Mouse (Mus musculus): Measurements from ENCODE around the gene Adora3. TPM values are rescaled to one million over a fixed set of nuclear protein-coding genes. Genes with fewer than 3 reads are reported as not detected.
A peak's percentile ranks its signal among the peaks of the same experiment; 100 is the strongest.

The Adora3 gene
- total and polyA plus RNA-seq, 2 experiments = 0.09 TPM; not detected in 1

- DNase-seq (ENCODE audit: extremely low read depth, low read depth, low spot score) = no peak
- no peak overlapping the region for H3K9ac ChIP-seq (ENCODE audit: low read depth, low read length)
- H3K79me2 ChIP-seq (ENCODE audit: control insufficient read depth, insufficient read depth, low read length) = no peaks in the 10 kb centered on the region
- no peaks in the 10 kb centered on the region for H3K36me3 ChIP-seq (ENCODE audit: control insufficient read depth, insufficient read depth, low read length)
- TF ChIP-seq CTCF (IDR thresholded peaks at IDR 0.05; ENCODE audit: low read depth, low read length) (no peak), POLR2A (IDR thresholded peaks at IDR 0.05; ENCODE audit: extremely low read depth, insufficient read depth, low read length) (no peak)
- no peak overlapping the region for H3K4me3 ChIP-seq (ENCODE audit: insufficient read depth, low read depth, low read length)
- WGBS = over 99% methylated on average over 3 of the region's 3 CpGs
- no peak overlapping the region for H3K27ac ChIP-seq (replicated peaks; ENCODE audit: insufficient read depth, low read depth, low read length)
- H3K4me1 ChIP-seq (ENCODE audit: control insufficient read depth, insufficient read depth, low read length) = no peaks in the 10 kb centered on the region
- H3K27me3 ChIP-seq (ENCODE audit: control insufficient read depth, insufficient read depth, low read length) = no peaks in the 10 kb centered on the region
Observed at GRCm38 (mm10) chr3:105831584-105831983, 39.1 kb upstream of the Adora3 start.

- Histone ChIP-seq H3K27me3 (ENCODE audit: control insufficient read depth, insufficient read depth, low read length) (no peaks in the 10 kb centered on the region), H3K4me1 (ENCODE audit: control insufficient read depth, insufficient read depth, low read length) (no peaks in the 10 kb centered on the region), H3K4me3 (ENCODE audit: insufficient read depth, low read depth, low read length) (no peak overlapping the region), H3K36me3 (ENCODE audit: control insufficient read depth, insufficient read depth, low read length) (no peaks in the 10 kb centered on the region), H3K27ac (replicated peaks; ENCODE audit: insufficient read depth, low read depth, low read length) (no peak overlapping the region), H3K79me2 (ENCODE audit: control insufficient read depth, insufficient read depth, low read length) (no peaks in the 10 kb centered on the region), H3K9ac (ENCODE audit: low read depth, low read length) (no peak overlapping the region)
- DNase-seq (ENCODE audit: extremely low read depth, low read depth, low spot score) = no peak
- TF ChIP-seq CTCF (IDR thresholded peaks at IDR 0.05; ENCODE audit: low read depth, low read length) (no peak), POLR2A (IDR thresholded peaks at IDR 0.05; ENCODE audit: extremely low read depth, insufficient read depth, low read length) (no peak)
- WGBS = 86% methylated on average over 3 of the region's 3 CpGs
Observed at GRCm38 (mm10) chr3:105835875-105836274, 34.8 kb upstream of the Adora3 start.

GRCm38 (mm10) chr3:105836883-105837282 is 33.8 kb upstream of the Adora3 start:
- TF ChIP-seq CTCF (IDR thresholded peaks at IDR 0.05; ENCODE audit: low read depth, low read length) = no peak
- no peak for TF ChIP-seq POLR2A (IDR thresholded peaks at IDR 0.05; ENCODE audit: extremely low read depth, insufficient read depth, low read length)
- no peak overlapping the region for H3K9ac ChIP-seq (ENCODE audit: low read depth, low read length)
- H3K4me3 ChIP-seq (ENCODE audit: insufficient read depth, low read depth, low read length) = no peak overlapping the region
- WGBS = 92% methylated on average over 3 of the region's 3 CpGs
- no peaks in the 10 kb centered on the region for H3K36me3 ChIP-seq (ENCODE audit: control insufficient read depth, insufficient read depth, low read length)
- no peaks in the 10 kb centered on the region for H3K4me1 ChIP-seq (ENCODE audit: control insufficient read depth, insufficient read depth, low read length)
- no peak for DNase-seq (ENCODE audit: extremely low read depth, low read depth, low spot score)
- H3K79me2 ChIP-seq (ENCODE audit: control insufficient read depth, insufficient read depth, low read length) = no peaks in the 10 kb centered on the region
- H3K27me3 ChIP-seq (ENCODE audit: control insufficient read depth, insufficient read depth, low read length) = no peaks in the 10 kb centered on the region
- H3K27ac ChIP-seq (replicated peaks; ENCODE audit: insufficient read depth, low read depth, low read length) = no peak overlapping the region

- no peaks in the 10 kb centered on the region for H3K79me2 ChIP-seq (ENCODE audit: control insufficient read depth, insufficient read depth, low read length)
- 79% methylated on average over 3 of the region's 3 CpGs for WGBS
- no peaks in the 10 kb centered on the region for H3K27me3 ChIP-seq (ENCODE audit: control insufficient read depth, insufficient read depth, low read length)
- DNase-seq (ENCODE audit: extremely low read depth, low read depth, low spot score) = no peak
- no peaks in the 10 kb centered on the region for H3K36me3 ChIP-seq (ENCODE audit: control insufficient read depth, insufficient read depth, low read length)
- H3K27ac ChIP-seq (replicated peaks; ENCODE audit: insufficient read depth, low read depth, low read length) = no peak overlapping the region
- H3K4me1 ChIP-seq (ENCODE audit: control insufficient read depth, insufficient read depth, low read length) = no peaks in the 10 kb centered on the region
- H3K4me3 ChIP-seq (ENCODE audit: insufficient read depth, low read depth, low read length) = no peak overlapping the region
- no peak overlapping the region for H3K9ac ChIP-seq (ENCODE audit: low read depth, low read length)
- no peak for TF ChIP-seq POLR2A (IDR thresholded peaks at IDR 0.05; ENCODE audit: extremely low read depth, insufficient read depth, low read length)
- no peak for TF ChIP-seq CTCF (IDR thresholded peaks at IDR 0.05; ENCODE audit: low read depth, low read length)
Observed at GRCm38 (mm10) chr3:105838655-105839054, 32.0 kb upstream of the Adora3 start.

GRCm38 (mm10) chr3:105839836-105840235 is 30.8 kb upstream of the Adora3 start:
- TF ChIP-seq CTCF (IDR thresholded peaks at IDR 0.05; ENCODE audit: low read depth, low read length) = no peak
- no peak for TF ChIP-seq POLR2A (IDR thresholded peaks at IDR 0.05; ENCODE audit: extremely low read depth, insufficient read depth, low read length)
- DNase-seq (ENCODE audit: extremely low read depth, low read depth, low spot score) = no peak
- Histone ChIP-seq H3K4me1 (ENCODE audit: control insufficient read depth, insufficient read depth, low read length) (no peaks in the 10 kb centered on the region), H3K27me3 (ENCODE audit: control insufficient read depth, insufficient read depth, low read length) (no peaks in the 10 kb centered on the region), H3K36me3 (ENCODE audit: control insufficient read depth, insufficient read depth, low read length) (no peaks in the 10 kb centered on the region), H3K9ac (ENCODE audit: low read depth, low read length) (no peak overlapping the region), H3K79me2 (ENCODE audit: control insufficient read depth, insufficient read depth, low read length) (no peaks in the 10 kb centered on the region), H3K27ac (replicated peaks; ENCODE audit: insufficient read depth, low read depth, low read length) (no peak overlapping the region), H3K4me3 (ENCODE audit: insufficient read depth, low read depth, low read length) (no peak overlapping the region)
- 85% methylated on average over 4 of the region's 4 CpGs for WGBS

- Histone ChIP-seq H3K4me1 (ENCODE audit: control insufficient read depth, insufficient read depth, low read length) (peaks cover 2% of the 10 kb centered on the region; the same call in 1 of the 2 replicates), H3K27ac (replicated peaks; ENCODE audit: insufficient read depth, low read depth, low read length) (no peak overlapping the region), H3K27me3 (ENCODE audit: control insufficient read depth, insufficient read depth, low read length) (no peaks in the 10 kb centered on the region), H3K9ac (ENCODE audit: low read depth, low read length) (no peak overlapping the region), H3K36me3 (ENCODE audit: control insufficient read depth, insufficient read depth, low read length) (no peaks in the 10 kb centered on the region), H3K4me3 (ENCODE audit: insufficient read depth, low read depth, low read length) (no peak overlapping the region), H3K79me2 (ENCODE audit: control insufficient read depth, insufficient read depth, low read length) (no peaks in the 10 kb centered on the region)
- no peak for TF ChIP-seq CTCF (IDR thresholded peaks at IDR 0.05; ENCODE audit: low read depth, low read length)
- TF ChIP-seq POLR2A (IDR thresholded peaks at IDR 0.05; ENCODE audit: extremely low read depth, insufficient read depth, low read length) = no peak
- 20% methylated on average over 7 of the region's 7 CpGs for WGBS
- peak; percentile 50 for DNase-seq (ENCODE audit: extremely low read depth, low read depth, low spot score)
Observed at GRCm38 (mm10) chr3:105846294-105847069, 24.2 kb upstream of the Adora3 start.

Measured in liver, adult 2 months (tissue).